Mouse (Mus musculus): ENCODE data around the gene Wdr24.

DNA sequence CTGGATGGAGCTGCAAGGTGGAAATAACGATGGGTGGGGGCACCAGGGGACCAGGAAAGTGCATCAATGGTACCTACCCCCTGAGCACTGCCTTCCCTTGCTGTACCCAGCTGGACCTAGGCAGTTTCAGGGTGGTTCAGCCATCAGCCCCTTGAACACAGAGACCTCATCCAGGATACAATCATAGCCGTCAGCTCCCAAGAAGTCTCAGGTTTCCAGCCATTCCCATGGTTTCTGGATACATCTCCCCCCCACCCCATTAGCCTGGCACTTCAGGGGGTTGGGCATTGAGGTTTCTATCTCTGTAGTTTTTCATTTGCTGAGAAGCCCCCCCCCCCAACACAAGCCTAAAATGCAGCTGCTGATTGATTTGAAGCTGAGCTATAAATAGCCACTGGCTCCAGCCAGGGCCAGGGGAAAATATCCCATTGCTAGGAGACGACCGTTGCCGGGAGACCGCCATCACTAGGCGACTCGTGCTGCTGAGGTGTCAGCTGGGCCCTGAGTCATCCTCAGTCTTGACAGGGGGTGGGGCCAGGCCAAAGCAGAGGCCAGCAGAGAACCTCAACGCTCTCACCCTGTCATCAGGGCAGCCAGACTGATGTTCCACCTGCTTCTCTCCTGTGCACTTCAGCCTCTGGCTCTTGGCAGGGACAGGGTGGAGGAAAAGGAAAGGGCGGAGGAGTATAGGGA lies 20.5 kb upstream of the Wdr24 start:
- no peak for TF ChIP-seq CTCF (IDR thresholded peaks at IDR 0.05; ENCODE audit: extremely low read depth, insufficient read depth, insufficient read length, insufficient replicate concordance)
- no peak for TF ChIP-seq POLR2A (IDR thresholded peaks at IDR 0.05; ENCODE audit: low read depth, low read length)
